Mouse (Mus musculus) ZHBTc4 (cell line): ENCODE measurements at regions not wholly inside any gene's neighbourhood (a gene's known extent, or its start where the extent isn't known, plus 50 kb on each side); places are given as distances from the start of the nearest gene placed in this dataset.

ENCODE experiments used
- DNase-seq: peaks from one replicate; pipeline ENCODE4 v3.0.0-alpha.2; 2011; ENCODE audit warnings: low read depth, low spot score

GRCm38 (mm10) chr3:44912664-44913063, 465.5 kb upstream of the Pcdh10 start:
- DNase-seq = peak; percentile 31

DNA sequence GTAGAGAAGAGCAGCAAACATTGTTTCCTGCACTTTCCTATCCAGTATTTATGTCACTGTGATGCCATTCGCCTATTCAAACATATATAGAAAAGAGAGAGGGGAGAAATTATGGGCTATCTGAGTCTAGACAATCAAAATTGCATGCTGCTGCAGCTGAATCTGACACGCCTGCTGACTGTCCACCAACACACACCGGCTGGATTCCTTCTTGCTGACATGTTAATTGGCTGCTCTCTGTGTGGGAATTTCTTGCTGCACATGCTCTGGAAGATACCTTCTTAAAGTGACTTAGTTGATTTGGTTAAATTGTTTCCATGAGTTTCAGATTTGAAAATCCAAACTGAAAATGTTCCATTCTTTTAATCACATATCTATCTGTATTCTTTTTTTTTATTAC, 463.9 kb upstream of the Pcdh10 start:
- DNase-seq = no peak
